Mouse (Mus musculus) monocyte, adult 5-6 weeks (primary cell): ENCODE measurements around the gene Ado. TPM values are rescaled to one million over a fixed set of nuclear protein-coding genes. Genes with fewer than 3 reads are reported as not detected.

Source experiments
- total RNA-seq: library from RNA; stranded (forward); fragments of 200-1000, 200-491, 200-594 nt; gene quantifications from 3 replicates; pipeline ENCODE4 v1.2.3, GENCODE M21; 2017

The Ado gene
- total RNA-seq, 1 experiment from 2014 or later: 11.6 TPM

Other genes starting within 250 kb of the Ado start
- 5.2 to 9.9 TPM (median 9.1 TPM) in 3 replicates for gene Egr2, start 13.5 kb downstream of the Ado start, total RNA-seq